Comparison of ENCODE assay signal across 17 mouse cellular contexts in genomic region chr11:93186163-93186562, GRCm38 (mm10).
A peak's percentile ranks its signal among the peaks of the same experiment; 100 is the strongest.
DNase-seq lines count a peak whose midpoint lies in the region; ATAC-seq and TF ChIP-seq lines count a peak whose summit lies in the region.
"Had no signal": no experiment of that assay in that cellular context is flagged by ENCODE, and none has a peak within 500 bp of the region (broad histone marks: within the 10 kb centered on the region; RNA-seq: fewer than 3 reads in every experiment).

No protein-coding gene starts in this region.

- no peak overlapping the region for H3K27ac ChIP-seq in lung, embryonic 14.5 days (ENCODE audit: low read depth)
- H3K27ac ChIP-seq: embryonic facial prominence, embryonic 13.5 days; forebrain, embryonic 12.5 days; gastrocnemius, adult 2 months; hindbrain, embryonic 12.5 days had no signal

- H3K9ac ChIP-seq in lung, embryonic 14.5 days: no peak overlapping the region
- H3K9ac ChIP-seq: embryonic facial prominence, embryonic 13.5 days; forebrain, embryonic 12.5 days; heart, embryonic 13.5 days; hindbrain, embryonic 12.5 days had no signal

- no peak for TF ChIP-seq CTCF in lung, embryonic 14.5 days (IDR thresholded peaks at IDR 0.05; ENCODE audit: low read depth)

- WGBS in lung, embryonic 14.5 days: 51% methylated on average over 2 of the region's 2 CpGs

- H3K4me2 ChIP-seq in lung, embryonic 14.5 days: no peak overlapping the region
- H3K4me2 ChIP-seq: embryonic facial prominence, embryonic 13.5 days; forebrain, embryonic 12.5 days; heart, embryonic 13.5 days; hindbrain, embryonic 12.5 days had no signal

- H3K27me3 ChIP-seq in lung, embryonic 14.5 days (ENCODE audit: insufficient read depth, low read length): no peaks in the 10 kb centered on the region
- H3K27me3 ChIP-seq: embryonic facial prominence, embryonic 13.5 days; forebrain, embryonic 12.5 days; heart, embryonic 13.5 days; hindbrain, embryonic 12.5 days had no signal

- H3K4me1 ChIP-seq in lung, embryonic 14.5 days (ENCODE audit: insufficient read depth): no peaks in the 10 kb centered on the region
- H3K4me1 ChIP-seq: embryonic facial prominence, embryonic 13.5 days; forebrain, embryonic 12.5 days; heart, embryonic 13.5 days; hindbrain, embryonic 12.5 days had no signal

- no peaks in the 10 kb centered on the region for H3K36me3 ChIP-seq in lung, embryonic 14.5 days (ENCODE audit: insufficient read depth)
- H3K36me3 ChIP-seq: embryonic facial prominence, embryonic 13.5 days; forebrain, embryonic 12.5 days; heart, embryonic 13.5 days; hindbrain, embryonic 12.5 days had no signal

- DNase-seq in frontal cortex, postnatal 14 days (ENCODE audit: low spot score in 2 of 2): no peak
- peak; percentile 39 for DNase-seq in lung, embryonic 14.5 days
- DNase-seq in lung, postnatal 25 days (ENCODE audit: low spot score): no peak
- peak; percentile 71 for DNase-seq in Muller cell, postnatal 12 days (ENCODE audit: inconsistent ontology term)
- peak; percentile 75 for DNase-seq in brain, adult 2 months (ENCODE audit: low read depth, low spot score)
- no peak for DNase-seq in testis, postnatal 14 days (ENCODE audit: low spot score)
- DNase-seq: adrenal gland, adult 8-10 months; adrenal gland, postnatal 36 days had no signal

- peak; percentile 79 for ATAC-seq in frontal cortex, adult (ENCODE audit: low TSS enrichment)
- no peak for ATAC-seq in lung, embryonic 14.5 days (ENCODE audit: insufficient read depth)
- ATAC-seq: forebrain, embryonic 16.5 days; hindbrain, embryonic 16.5 days; inflammation-experienced regulatory T-cells, adult 6 months had no signal

- H3K9me3 ChIP-seq in lung, embryonic 14.5 days (ENCODE audit: low read depth, low read length): no peaks in the 10 kb centered on the region
- H3K9me3 ChIP-seq: embryonic facial prominence, embryonic 13.5 days; forebrain, embryonic 12.5 days; heart, embryonic 13.5 days; hindbrain, embryonic 12.5 days had no signal

- H3K4me3 ChIP-seq in lung, embryonic 14.5 days (ENCODE audit: low read depth, low read length): no peak overlapping the region
- H3K4me3 ChIP-seq: embryonic facial prominence, embryonic 13.5 days; forebrain, embryonic 12.5 days; gastrocnemius, adult 2 months; heart, embryonic 13.5 days; hindbrain, embryonic 12.5 days had no signal

Comparison
In these comparisons a context has a peak if more than half of its experiments do, and no peak if none do; other contexts are left out.
1. DNase-seq: peak in lung, embryonic 14.5 days (single experiment), Muller cell, postnatal 12 days (single experiment) and brain, adult 2 months (single experiment); none in frontal cortex, postnatal 14 days (0 of 2), lung, postnatal 25 days (single experiment) and testis, postnatal 14 days (single experiment).